Mouse (Mus musculus) ES-E14 (cell line): ENCODE data around the gene Dpp4. TPM values are rescaled to one million over a fixed set of nuclear protein-coding genes. Genes with fewer than 3 reads are reported as not detected.

Source experiments
- DNase-seq: peaks from one replicate; pipeline ENCODE4 v3.0.0-alpha.2; 2013; ENCODE audit warnings: low read depth, low spot score
- H3K27ac ChIP-seq: 2 replicates; pipeline ENCODE4 v1.5.1; 2012; ENCODE audit warnings: low read depth, mild to moderate bottlenecking, low read length, moderate library complexity, mixed read lengths; ENCODE audit not compliant: poor library complexity, insufficient read depth, severe bottlenecking
- H3K36me3 ChIP-seq: 2 replicates; pipeline ENCODE4 v1.6.1; 2012; ENCODE audit warnings: mild to moderate bottlenecking, low read length, moderate library complexity, mixed read lengths; ENCODE audit not compliant: control insufficient read depth, poor library complexity, insufficient read depth, severe bottlenecking
- H3K4me1 ChIP-seq, 2 experiments: fragments of 150-350 bp in 1 of 2; sonication (generic) in 1 of 2; 2 replicates each; pipeline ENCODE4 v1.6.1; 2012; ENCODE audit warnings: low read length in 2 of 2, mild to moderate bottlenecking in 1 of 2, mixed read lengths in 1 of 2; ENCODE audit not compliant: control insufficient read depth in 2 of 2, insufficient read depth in 2 of 2, poor library complexity in 1 of 2
- H3K4me3 ChIP-seq, 2 experiments: fragments of 150-350 bp in 1 of 2; sonication (generic) in 1 of 2; 2 replicates each; pipeline ENCODE4 v1.5.1; 2012; ENCODE audit warnings: low read length in 2 of 2, low read depth in 1 of 2, mild to moderate bottlenecking in 1 of 2, mixed read lengths in 1 of 2; ENCODE audit not compliant: insufficient read depth in 1 of 2, poor library complexity in 1 of 2, severe bottlenecking in 1 of 2
- H3K9ac ChIP-seq: 2 replicates; pipeline ENCODE4 v1.6.1; 2012; ENCODE audit warnings: low read depth, mild to moderate bottlenecking, low read length, mixed read lengths; ENCODE audit not compliant: poor library complexity, insufficient read depth, severe bottlenecking
- H3K9me3 ChIP-seq: fragments of 150-350 bp; sonication (generic); 2 replicates; pipeline ENCODE4 v1.6.1; 2012; ENCODE audit warnings: low read depth, mild to moderate bottlenecking, low read length; ENCODE audit not compliant: control insufficient read depth, insufficient read depth
- CHD2 ChIP-seq: IDR thresholded peaks from 2 replicates; pipeline ENCODE4 v1.6.1; 2014; ENCODE audit warnings: mild to moderate bottlenecking, low read depth, low read length, inconsistent platforms
- HCFC1 ChIP-seq: IDR thresholded peaks from 2 replicates; pipeline ENCODE4 v1.6.1; 2012; ENCODE audit warnings: low read length, inconsistent platforms, borderline replicate concordance; ENCODE audit not compliant: insufficient read depth
- MAFK ChIP-seq: IDR thresholded peaks from 2 replicates; pipeline ENCODE4 v1.6.1; 2014; ENCODE audit warnings: mild to moderate bottlenecking, low read depth, low read length, inconsistent platforms; ENCODE audit not compliant: insufficient read depth
- ZC3H11A ChIP-seq: IDR thresholded peaks from 2 replicates; pipeline ENCODE4 v1.6.1; 2012; ENCODE audit warnings: low read depth, mild to moderate bottlenecking, inconsistent platforms, low read length, borderline replicate concordance
- ZNF384 ChIP-seq: IDR thresholded peaks from 2 replicates; pipeline ENCODE4 v1.6.1; 2012; ENCODE audit warnings: low read depth, low read length, inconsistent platforms
- in situ Hi-C, 2 experiments: fragments of 600-800 bp; cut with MboI; formaldehyde crosslinking; loops; one replicate each; pipeline ENCODE4 v1.15.1; 2025; ENCODE audit warnings: low sequenced_read_pairs in 2 of 2, inconsistent platforms in 1 of 2; ENCODE audit not compliant: unreplicated experiment in 2 of 2
- total RNA-seq: library from RNA; depleted of rRNA; stranded (reverse); fragments of 300-350 nt; gene quantifications from 2 replicates; pipeline ENCODE4 v1.2.3, GENCODE M21; 2012; rRNA removed

Gene Dpp4
- 24.7 and 26.1 TPM in 2 replicates for total RNA-seq

- in situ Hi-C loops: no loop called here
- Histone ChIP-seq H3K4me3 (peak within 1 kb of the TSS; percentile 61 to 66), H3K9me3 (no peaks in the 10 kb centered on the region), H3K9ac (peak within 1 kb of the TSS; percentile 47; the same call in 1 of the 2 replicates), H3K27ac (no peak within 1 kb of the TSS; the same call in 1 of the 2 replicates), H3K4me1 (peaks cover 6 to 9% of the 10 kb centered on the region in 2 experiments), H3K36me3 (no peaks in the 10 kb centered on the region)
- TF ChIP-seq ZNF384 (no peak), MAFK (no peak), HCFC1 (no peak), ZC3H11A (no peak), CHD2 (no peak)
- no peak for DNase-seq
Measured at GRCm38 (mm10) chr2:62412081-62412821, at the start of gene Dpp4. Gene Dpp4, minus strand, starts transcription at chr2:62412231.

GRCm38 (mm10) chr2:62460815-62461450 is 48.9 kb upstream of the Dpp4 start:
- no peak overlapping the region for H3K4me3 ChIP-seq
- H3K9me3 ChIP-seq: no peaks in the 10 kb centered on the region
- TF ChIP-seq MAFK: no peak
- TF ChIP-seq HCFC1: no peak
- TF ChIP-seq CHD2: no peak
- no peak for TF ChIP-seq ZC3H11A
- TF ChIP-seq ZNF384: no peak
- in situ Hi-C loops: loop anchor here in 1 of 2 experiments (25.0 kb wide), 1 partner anchor 474 kb away; no protein-coding TSS in a partner anchor
- no peak overlapping the region for H3K9ac ChIP-seq
- H3K36me3 ChIP-seq: no peaks in the 10 kb centered on the region
- no peak for DNase-seq
- no peak overlapping the region for H3K27ac ChIP-seq
- no peaks in the 10 kb centered on the region for H3K4me1 ChIP-seq

GRCm38 (mm10) chr2:62460231-62460710 is 48.2 kb upstream of the Dpp4 start:
- no peak for DNase-seq
- no peaks in the 10 kb centered on the region for H3K9me3 ChIP-seq
- H3K9ac ChIP-seq: no peak overlapping the region
- no peak overlapping the region for H3K4me3 ChIP-seq
- no peak overlapping the region for H3K27ac ChIP-seq
- no peaks in the 10 kb centered on the region for H3K4me1 ChIP-seq
- H3K36me3 ChIP-seq: no peaks in the 10 kb centered on the region
- in situ Hi-C loops: loop anchor here in 1 of 2 experiments (25.0 kb wide), 1 partner anchor 473 kb away; no protein-coding TSS in a partner anchor
- no peak for TF ChIP-seq ZNF384
- no peak for TF ChIP-seq CHD2
- TF ChIP-seq ZC3H11A: no peak
- no peak for TF ChIP-seq HCFC1
- no peak for TF ChIP-seq MAFK

GRCm38 (mm10) chr2:62459241-62460174 is 47.5 kb upstream of the Dpp4 start:
- H3K4me3 ChIP-seq: no peak overlapping the region
- H3K27ac ChIP-seq: no peak overlapping the region
- in situ Hi-C loops: loop anchor here in 1 of 2 experiments (25.0 kb wide), 1 partner anchor 472 kb away; no protein-coding TSS in a partner anchor
- H3K9ac ChIP-seq: no peak overlapping the region
- H3K4me1 ChIP-seq: no peaks in the 10 kb centered on the region
- TF ChIP-seq ZNF384: 0 out of 2 replicates have a peak, but pooled peaks have one; percentile 37
- TF ChIP-seq MAFK: no peak
- no peak for TF ChIP-seq HCFC1
- no peaks in the 10 kb centered on the region for H3K36me3 ChIP-seq
- H3K9me3 ChIP-seq: no peaks in the 10 kb centered on the region
- no peak for DNase-seq
